Mouse (Mus musculus) central nervous system, embryonic 18 days (tissue): ENCODE measurements around the gene Nipsnap3a. TPM values are rescaled to one million over a fixed set of nuclear protein-coding genes. Genes with fewer than 3 reads are reported as not detected.

Experiments
- polyA plus RNA-seq: library from polyadenylated mRNA; depleted of rRNA; stranded (reverse); fragments of >200 nt; gene quantifications from 2 replicates; pipeline ENCODE4 v1.2.3, GENCODE M21; 2012; rRNA removed

Nipsnap3a gene
- not detected in 2 replicates for polyA plus RNA-seq

DNA sequence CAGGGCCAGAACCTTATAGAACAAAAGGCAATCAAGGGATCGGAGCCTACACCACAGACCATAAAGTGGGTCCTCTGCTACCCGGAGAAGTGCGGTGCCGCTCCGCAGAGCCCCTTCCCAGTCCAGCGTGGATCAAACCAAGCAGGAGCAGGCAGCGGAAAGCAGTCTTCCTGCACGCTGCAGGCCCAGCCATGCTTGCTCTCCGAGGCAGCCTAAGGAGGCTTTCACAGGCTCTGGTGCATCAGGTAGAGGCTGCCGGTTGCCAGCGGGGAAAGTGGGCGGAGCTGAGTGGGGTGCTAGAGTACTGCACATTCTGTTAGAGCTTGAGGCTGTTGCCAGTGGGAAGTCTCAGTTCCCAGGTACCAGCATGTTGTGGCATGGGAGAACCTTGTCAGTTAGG lies at the start of gene Nipsnap3a:
TSS of gene Nipsnap3a (plus strand) at position 25 of the 400 bp plus-strand sequence.

GRCm38 (mm10) chr4:52964247-52964646 lies 24.8 kb upstream of the Nipsnap3a start, which contains the start of gene Olfr270:
TSS of gene Olfr270 (plus strand) at chr4:52964547.

DNA sequence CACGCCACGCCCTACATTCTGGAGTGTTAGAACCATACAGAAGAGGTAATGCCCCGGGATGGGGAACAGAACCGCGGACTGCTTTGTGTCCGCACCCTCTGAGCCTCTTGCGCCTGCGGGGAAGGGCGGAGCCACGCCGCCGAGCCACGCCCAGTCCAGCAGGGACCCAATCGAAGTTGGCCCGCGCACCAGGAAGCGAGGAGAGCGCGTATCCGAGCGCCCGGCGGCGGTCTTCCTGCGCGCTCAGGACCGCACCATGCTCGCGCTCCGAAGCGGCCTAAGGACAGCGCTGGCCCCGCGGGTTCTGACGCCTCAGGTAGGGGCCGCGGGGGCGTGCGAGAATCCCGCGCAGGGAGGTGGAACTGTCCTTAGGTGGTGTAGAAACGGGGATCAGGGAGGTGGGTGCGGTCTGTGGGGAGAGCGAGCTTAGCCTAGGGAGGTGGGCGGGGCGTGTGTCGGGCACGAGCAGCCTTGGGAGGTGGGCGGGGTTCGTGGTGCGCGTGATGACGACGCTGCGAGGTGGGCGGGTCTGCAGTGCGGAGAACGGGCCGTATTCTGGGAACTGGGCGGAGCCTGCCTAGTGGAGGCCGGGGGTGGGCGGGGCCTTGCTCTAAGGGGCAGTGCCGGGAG lies 22.8 kb downstream of the Nipsnap3a start, which contains the start of gene Nipsnap3b:
TSS of gene Nipsnap3b (plus strand) at position 149 of the 630 bp plus-strand sequence.

Other genes with a start within 250 kb of the Nipsnap3a start
- gene Olfr275, start 174.7 kb upstream of the Nipsnap3a start, polyA plus RNA-seq = not detected in 2 replicates
- not detected in 2 replicates for gene Olfr273, start 130.0 kb upstream of the Nipsnap3a start, polyA plus RNA-seq
- not detected in 2 replicates for gene Olfr272, start 70.1 kb upstream of the Nipsnap3a start, polyA plus RNA-seq
- not detected in 2 replicates for gene Olfr270, start 24.7 kb upstream of the Nipsnap3a start, polyA plus RNA-seq
- gene Nipsnap3b, start 22.6 kb downstream of the Nipsnap3a start, polyA plus RNA-seq = 83.8 and 86.8 TPM in 2 replicates
- gene Abca1, start 170.6 kb downstream of the Nipsnap3a start, polyA plus RNA-seq = 10.3 and 11.9 TPM in 2 replicates